Mouse (Mus musculus) CD8-positive naive resting alpha-beta T cell, adult 57 days (primary cell): ENCODE data around the gene Zfp219. TPM values are rescaled to one million over a fixed set of nuclear protein-coding genes. Genes with fewer than 3 reads are reported as not detected.

Experiments
- total RNA-seq: library from RNA; stranded (reverse); gene quantifications from one replicate; pipeline ENCODE4 v1.2.4, GENCODE M21; 2023

Gene Zfp219
- total RNA-seq: 7.8 TPM

GRCm38 (mm10) chr14:52020486-52021137 is at the start of gene Zfp219:
Gene Zfp219 (minus strand): TSS chr14:52020733.

GRCm38 (mm10) chr14:52042359-52042758 is 21.8 kb upstream of the Zfp219 start, which contains the start of gene Olfr221:
Gene Olfr221 (minus strand): TSS chr14:52042459.

GRCm38 (mm10) chr14:52015445-52016100 is 5.0 kb downstream of the Zfp219 start, which contains the start of gene Tmem253:
Gene Tmem253 (plus strand): TSS chr14:52015658.

DNA sequence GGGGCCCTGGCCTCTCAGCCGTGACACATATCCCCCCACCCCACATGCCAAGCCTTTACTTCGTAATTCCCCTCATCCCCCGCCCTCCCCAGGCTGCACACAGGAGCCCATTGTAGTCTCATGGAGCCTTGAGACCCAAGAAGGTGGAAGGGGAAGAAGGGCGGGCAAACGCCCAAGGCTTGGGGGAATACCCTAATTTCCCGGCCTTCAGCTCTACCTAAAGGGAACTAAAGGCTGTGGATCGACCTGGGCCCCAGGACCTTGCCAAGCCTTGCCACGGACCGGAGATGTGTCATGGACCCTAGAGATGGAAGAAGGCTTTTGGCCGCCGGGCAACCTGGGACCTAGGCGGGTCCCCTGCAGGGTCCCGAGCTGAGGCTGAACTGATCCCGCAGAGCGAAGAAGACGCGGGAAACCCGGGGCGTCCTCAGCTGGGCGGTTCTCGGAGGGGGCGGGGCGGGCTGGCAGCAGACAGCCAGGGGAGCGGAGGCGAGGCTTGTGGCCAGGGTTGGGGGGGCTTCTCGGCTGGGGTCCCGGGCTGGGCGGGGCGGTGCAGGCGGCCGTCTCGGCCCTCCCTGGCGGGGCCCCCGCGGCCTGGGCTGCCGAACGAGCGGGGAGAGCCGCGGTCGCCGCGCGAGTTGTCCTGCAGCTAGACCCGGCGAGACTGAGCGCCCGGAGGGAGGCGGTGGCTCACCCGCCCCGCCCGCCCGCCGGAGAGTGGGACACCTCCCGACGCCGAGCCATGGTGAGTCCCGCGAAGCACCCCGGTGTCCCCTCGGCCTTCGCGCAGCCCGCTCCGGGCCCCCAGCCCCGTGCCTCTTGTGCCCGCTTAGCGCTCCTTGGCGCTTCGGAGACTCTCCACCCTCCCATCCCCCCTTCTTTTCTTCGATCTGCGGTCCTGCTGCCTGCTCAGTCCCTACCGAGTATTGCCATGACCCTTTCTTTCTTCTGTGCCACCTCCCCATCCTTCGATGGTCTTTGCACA is 36.0 kb downstream of the Zfp219 start, which contains the start of gene Arhgef40:
Arhgef40 (plus strand) TSS at position 473 of the 985 bp plus-strand sequence.

Other genes with a start within 250 kb of the Zfp219 start
- gene Ang4, start 247.1 kb downstream of the Zfp219 start, total RNA-seq: not detected
- gene AY358078, start 220.7 kb downstream of the Zfp219 start, total RNA-seq: not detected
- not detected for gene Ear6, start 167.0 kb downstream of the Zfp219 start, total RNA-seq
- gene Mettl17, start 135.9 kb downstream of the Zfp219 start, total RNA-seq: 66.8 TPM
- 0.89 TPM for gene Slc39a2, start 127.8 kb downstream of the Zfp219 start, total RNA-seq
- 16.6 TPM for gene Ndrg2, start 106.6 kb downstream of the Zfp219 start, total RNA-seq
- gene Tppp2, start 102.3 kb downstream of the Zfp219 start, total RNA-seq: not detected
- gene Rnase13, start 98.0 kb downstream of the Zfp219 start, total RNA-seq: not detected
- gene Arhgef40, start 36.0 kb downstream of the Zfp219 start, total RNA-seq: 2.2 TPM
- not detected for gene Tmem253, start 5.1 kb downstream of the Zfp219 start, total RNA-seq
- not detected for gene Olfr221, start 21.7 kb upstream of the Zfp219 start, total RNA-seq
- 439 TPM for gene Hnrnpc, start 83.3 kb upstream of the Zfp219 start, total RNA-seq
- 23.2 TPM for gene Rpgrip1, start 90.0 kb upstream of the Zfp219 start, total RNA-seq
- gene Supt16, start 176.7 kb upstream of the Zfp219 start, total RNA-seq: 63.9 TPM
- gene Chd8, start 237.0 kb upstream of the Zfp219 start, total RNA-seq: 255 TPM